Mouse (Mus musculus) midbrain, embryonic 11.5 days (tissue): ENCODE results near the gene Pex14. TPM values are rescaled to one million over a fixed set of nuclear protein-coding genes. Genes with fewer than 3 reads are reported as not detected.

Experiments
- ATAC-seq: fragments of 200-750 bp; cut with Nextera tagmentation; 2 replicates; pipeline ENCODE4 v1.8.0; 2017; ENCODE audit warnings: moderate TSS enrichment, moderate library complexity; ENCODE audit not compliant: low FRiP score
- DNase-seq: peaks from one replicate; pipeline ENCODE4 v3.0.0; 2015; ENCODE audit warnings: low spot score; ENCODE audit errors: missing footprints
- H3K27ac ChIP-seq: fragments of 300-500 bp; sonication (generic); 2 replicates; pipeline ENCODE4 v1.5.1; 2014; ENCODE audit warnings: low read depth, low read length
- H3K27me3 ChIP-seq: fragments of 300-500 bp; sonication (generic); 2 replicates; pipeline ENCODE4 v1.6.1; 2014; ENCODE audit warnings: mild to moderate bottlenecking, low read length, moderate library complexity, mixed read lengths; ENCODE audit not compliant: control insufficient read depth, insufficient read depth
- H3K36me3 ChIP-seq: fragments of 300-500 bp; sonication (generic); 2 replicates; pipeline ENCODE4 v1.6.1; 2014; ENCODE audit warnings: mild to moderate bottlenecking, low read length, moderate library complexity, mixed read lengths; ENCODE audit not compliant: control insufficient read depth, insufficient read depth
- H3K4me1 ChIP-seq: fragments of 300-500 bp; sonication (generic); 2 replicates; pipeline ENCODE4 v1.6.1; 2014; ENCODE audit warnings: low read length; ENCODE audit not compliant: control insufficient read depth, insufficient read depth
- H3K4me2 ChIP-seq: fragments of 300-500 bp; sonication (generic); 2 replicates; pipeline ENCODE4 v1.6.1; 2014; ENCODE audit warnings: mild to moderate bottlenecking, moderate library complexity
- H3K4me3 ChIP-seq: fragments of 300-500 bp; sonication (generic); 2 replicates; pipeline ENCODE4 v1.5.1; 2014; ENCODE audit warnings: low read depth, low read length
- H3K9ac ChIP-seq: fragments of 300-500 bp; sonication (generic); 2 replicates; pipeline ENCODE4 v1.6.1; 2014; ENCODE audit warnings: low read length
- H3K9me3 ChIP-seq: fragments of 300-500 bp; sonication (generic); 2 replicates; pipeline ENCODE4 v1.6.1; 2016; ENCODE audit warnings: low read length; ENCODE audit not compliant: control insufficient read depth
- WGBS: fragments of 180-500 bp; shearing (Covaris S2); extraction: QIAGEN DNeasy Blood & Tissue Kit; methylation state at CpG from one replicate; pipeline ENCODE4 v1.1.7; 2014; 5-methylcytosine and 5-hydroxymethylcytosine counted together
- polyA plus RNA-seq: library from polyadenylated mRNA; unstranded; fragments of >200 nt; fragmentation: Nextera tagmentation; extraction: Ambion mirVana; gene quantifications from 2 replicates; pipeline ENCODE4 v1.2.1, GENCODE M21; 2014

Pex14 gene
- polyA plus RNA-seq, 1 experiment from 2014 or later, result 35.9 TPM

- DNase-seq (no peak), ATAC-seq (no peak)
- Histone ChIP-seq H3K4me2 (no peak overlapping the region), H3K27ac (no peak overlapping the region), H3K36me3 (no peaks in the 10 kb centered on the region; the same call in 1 of the 2 replicates), H3K4me3 (no peak overlapping the region), H3K4me1 (no peaks in the 10 kb centered on the region), H3K27me3 (no peaks in the 10 kb centered on the region; the same call in 1 of the 2 replicates), H3K9ac (no peak overlapping the region), H3K9me3 (no peaks in the 10 kb centered on the region)
- 66% methylated on average over 21 of the region's 21 CpGs for WGBS
Measured at GRCm38 (mm10) chr4:149062406-149063318, 37.0 kb downstream of the Pex14 start.

- Histone ChIP-seq H3K27me3 (no peaks in the 10 kb centered on the region; the same call in 1 of the 2 replicates), H3K27ac (no peak overlapping the region), H3K4me2 (no peak overlapping the region), H3K4me1 (peaks cover 2% of the 10 kb centered on the region; the same call in 1 of the 2 replicates), H3K36me3 (no peaks in the 10 kb centered on the region; the same call in 1 of the 2 replicates), H3K9me3 (no peaks in the 10 kb centered on the region), H3K4me3 (no peak overlapping the region), H3K9ac (no peak overlapping the region)
- ATAC-seq, result no peak
- DNase-seq, result no peak
- WGBS, result 73% methylated on average over 13 of the region's 13 CpGs
Measured at GRCm38 (mm10) chr4:149061432-149061718, 38.3 kb downstream of the Pex14 start.

DNA sequence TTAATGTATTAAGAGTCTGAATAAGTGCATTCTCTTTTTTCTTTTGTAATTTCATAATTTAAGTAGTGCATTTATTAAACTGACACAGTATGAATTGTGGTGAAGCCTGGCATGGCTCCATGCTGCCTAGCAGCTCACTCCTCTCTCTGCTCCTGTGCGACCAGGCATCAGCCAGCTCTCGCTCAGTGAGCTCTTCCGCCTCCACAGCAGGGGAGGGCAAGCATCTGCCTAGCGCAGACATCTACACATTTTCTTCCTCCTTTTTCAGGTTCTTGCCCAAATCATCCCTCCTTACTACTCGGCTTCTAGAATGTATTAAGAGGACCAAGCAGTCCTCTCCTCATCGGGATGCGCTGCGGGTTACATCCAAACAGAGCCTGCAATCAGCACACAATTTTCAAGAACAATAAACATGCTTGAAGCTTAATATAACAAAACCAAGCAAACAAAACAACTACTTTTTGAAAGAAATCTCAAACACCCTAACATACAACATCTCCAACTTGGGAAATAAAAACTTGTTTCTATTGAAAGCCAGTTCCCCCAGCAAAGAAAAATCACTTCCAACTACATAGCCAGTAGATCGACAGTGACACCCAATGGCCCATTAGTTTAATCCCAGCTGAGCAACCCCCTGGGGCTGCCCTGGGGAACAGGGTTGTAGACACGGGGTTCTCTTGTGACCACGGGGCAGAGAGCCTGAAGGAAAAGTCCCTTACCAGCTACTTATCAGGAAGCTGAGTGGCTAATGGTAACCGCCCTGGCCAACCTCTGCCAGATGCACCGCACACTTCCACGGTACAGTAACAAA lies 38.9 kb downstream of the Pex14 start:
- Histone ChIP-seq H3K27ac (no peak overlapping the region), H3K9ac (no peak overlapping the region), H3K9me3 (no peaks in the 10 kb centered on the region), H3K27me3 (no peaks in the 10 kb centered on the region; the same call in 1 of the 2 replicates), H3K4me1 (peaks cover 2% of the 10 kb centered on the region), H3K4me2 (no peak overlapping the region), H3K36me3 (no peaks in the 10 kb centered on the region; the same call in 1 of the 2 replicates), H3K4me3 (no peak overlapping the region)
- WGBS, result 44% methylated on average over 14 of the region's 14 CpGs
- DNase-seq, result no peak
- no peak for ATAC-seq

DNA sequence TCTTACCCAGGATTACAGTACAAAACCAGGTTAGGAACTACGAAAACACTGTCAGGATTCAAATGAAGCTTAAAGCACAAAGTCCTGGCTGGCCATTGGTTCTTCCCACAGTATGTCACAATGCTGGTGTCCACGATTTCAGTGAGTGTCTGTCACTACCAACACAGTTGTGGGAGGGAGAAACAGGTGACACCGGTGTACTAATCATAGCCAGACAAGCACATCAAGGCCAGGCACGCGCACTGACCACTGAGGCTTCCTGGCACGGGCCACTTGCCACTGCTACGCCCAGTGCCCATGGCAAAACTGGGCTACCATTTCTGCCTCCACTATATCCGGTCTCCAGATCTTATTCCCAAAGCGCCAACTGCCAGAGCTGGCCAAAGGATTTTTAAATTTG lies 40.0 kb downstream of the Pex14 start:
- no peak overlapping the region for H3K27ac ChIP-seq
- no peak overlapping the region for H3K4me2 ChIP-seq
- no peaks in the 10 kb centered on the region; the same call in 1 of the 2 replicates for H3K27me3 ChIP-seq
- no peaks in the 10 kb centered on the region for H3K9me3 ChIP-seq
- WGBS, result 94% methylated on average over 9 of the region's 9 CpGs
- DNase-seq (no peak), ATAC-seq (no peak)
- H3K4me1 ChIP-seq, result peaks cover 2% of the 10 kb centered on the region
- H3K36me3 ChIP-seq, result no peaks in the 10 kb centered on the region; the same call in 1 of the 2 replicates
- H3K4me3 ChIP-seq, result no peak overlapping the region
- H3K9ac ChIP-seq, result no peak overlapping the region

DNA sequence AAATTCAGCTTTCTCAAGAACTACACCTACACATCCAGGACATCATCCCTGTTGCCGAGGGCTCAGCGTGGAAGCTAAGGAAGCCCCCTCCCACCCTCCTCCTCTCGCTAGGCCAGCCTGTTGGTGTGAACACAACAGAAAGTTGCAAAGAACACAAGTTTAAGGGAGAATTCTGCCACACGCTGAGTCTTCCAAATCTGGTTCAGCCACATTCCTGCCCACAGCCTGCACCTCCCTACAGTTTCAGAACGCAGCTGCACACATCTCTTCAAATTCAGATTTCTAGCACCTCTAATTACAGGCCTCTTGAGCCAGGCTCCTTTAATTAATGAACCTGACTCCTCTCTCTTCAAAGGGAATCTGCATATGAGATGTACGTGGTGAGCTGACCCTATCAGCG lies 41.4 kb downstream of the Pex14 start:
- no peak overlapping the region for H3K9ac ChIP-seq
- H3K9me3 ChIP-seq, result no peaks in the 10 kb centered on the region
- H3K4me3 ChIP-seq, result no peak overlapping the region
- ATAC-seq (no peak), DNase-seq (no peak)
- H3K27me3 ChIP-seq, result no peaks in the 10 kb centered on the region; the same call in 1 of the 2 replicates
- peaks cover 2% of the 10 kb centered on the region for H3K4me1 ChIP-seq
- H3K27ac ChIP-seq, result no peak overlapping the region
- no peak overlapping the region for H3K4me2 ChIP-seq
- 48% methylated on average over 7 of the region's 7 CpGs for WGBS
- no peaks in the 10 kb centered on the region; the same call in 1 of the 2 replicates for H3K36me3 ChIP-seq

- H3K4me1 ChIP-seq, result peaks cover 2% of the 10 kb centered on the region
- no peak overlapping the region for H3K4me2 ChIP-seq
- no peak for ATAC-seq
- DNase-seq, result no peak
- H3K27me3 ChIP-seq, result no peaks in the 10 kb centered on the region; the same call in 1 of the 2 replicates
- H3K9ac ChIP-seq, result no peak overlapping the region
- H3K36me3 ChIP-seq, result no peaks in the 10 kb centered on the region; the same call in 1 of the 2 replicates
- 66% methylated on average over 14 of the region's 14 CpGs for WGBS
- H3K4me3 ChIP-seq, result no peak overlapping the region
- no peaks in the 10 kb centered on the region for H3K9me3 ChIP-seq
- H3K27ac ChIP-seq, result no peak overlapping the region
Measured at GRCm38 (mm10) chr4:149057470-149057869, 42.2 kb downstream of the Pex14 start.

DNA sequence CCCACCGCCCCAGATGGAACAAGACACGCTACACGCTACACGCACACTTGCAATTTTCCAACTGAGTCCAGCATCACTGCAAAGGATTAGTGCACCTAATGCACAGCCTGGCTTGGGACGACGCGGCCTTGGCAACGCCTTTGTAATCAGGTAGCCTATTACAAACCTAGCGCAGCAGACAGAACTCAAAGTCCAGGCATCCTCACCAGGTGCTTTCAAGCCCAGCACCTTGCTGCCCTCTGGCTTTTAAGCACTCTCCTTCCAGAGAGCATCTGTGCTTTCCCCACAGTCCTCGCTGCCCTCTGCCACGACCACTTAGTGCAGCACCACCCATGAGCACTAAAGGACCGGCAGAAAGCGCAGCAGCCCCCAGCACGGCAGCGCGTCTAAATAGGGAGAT lies 42.7 kb downstream of the Pex14 start:
- ATAC-seq (no peak), DNase-seq (no peak)
- Histone ChIP-seq H3K4me3 (no peak overlapping the region), H3K27ac (no peak overlapping the region), H3K9ac (no peak overlapping the region), H3K27me3 (no peaks in the 10 kb centered on the region; the same call in 1 of the 2 replicates), H3K4me1 (peaks cover 2% of the 10 kb centered on the region), H3K9me3 (no peaks in the 10 kb centered on the region), H3K36me3 (no peaks in the 10 kb centered on the region; the same call in 1 of the 2 replicates), H3K4me2 (no peak overlapping the region)
- WGBS, result 77% methylated on average over 16 of the region's 16 CpGs

DNA sequence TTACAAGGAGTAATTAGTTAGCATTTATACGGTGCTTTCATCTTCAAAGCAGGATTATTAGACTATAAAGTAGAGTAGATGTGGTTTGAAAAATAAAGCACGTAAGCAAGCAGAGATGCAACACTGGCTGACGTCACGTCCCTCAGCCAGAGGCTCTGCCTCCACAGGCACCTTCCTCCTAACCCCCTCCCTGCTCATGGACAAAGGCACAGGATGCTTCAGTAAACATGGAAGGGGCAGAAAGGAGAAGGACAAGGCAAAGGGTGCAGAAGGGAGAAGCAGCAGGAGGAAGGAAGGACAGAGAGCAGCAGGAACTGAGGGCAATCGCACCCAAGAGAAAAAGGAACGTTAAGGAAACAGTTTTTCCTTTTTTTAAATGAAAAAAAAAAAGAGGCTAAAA lies 43.8 kb downstream of the Pex14 start:
- ATAC-seq, result no peak
- 51% methylated on average over 6 of the region's 6 CpGs for WGBS
- no peak overlapping the region for H3K27ac ChIP-seq

More for the DNA sequence above, 43.8 kb downstream of the Pex14 start:
- Histone ChIP-seq H3K9ac (no peak overlapping the region), H3K4me1 (peaks cover 2% of the 10 kb centered on the region), H3K4me2 (no peak overlapping the region), H3K9me3 (no peaks in the 10 kb centered on the region), H3K27me3 (peaks cover 3% of the 10 kb centered on the region; the same call in 1 of the 2 replicates), H3K36me3 (no peaks in the 10 kb centered on the region; the same call in 1 of the 2 replicates), H3K4me3 (no peak overlapping the region)
- DNase-seq, result no peak
